Mouse (Mus musculus) lung, adult 2 months (tissue): ENCODE results near the gene Fgf2.

ENCODE experiments used
- CTCF ChIP-seq: fragments of 200-500 bp; IDR thresholded peaks from 2 replicates; pipeline ENCODE4 v1.5.1; 2011; ENCODE audit warnings: mild to moderate bottlenecking, low read length, control low read depth; ENCODE audit not compliant: insufficient read depth
- POLR2A ChIP-seq: fragments of 200-500 bp; IDR thresholded peaks from 2 replicates; pipeline ENCODE4 v1.6.1; 2011; ENCODE audit warnings: low read depth, mild to moderate bottlenecking, control low read depth, low read length, borderline replicate concordance; ENCODE audit errors: extremely low read depth

- TF ChIP-seq CTCF (no peak), POLR2A (no peak)
These were observed 21.5 kb upstream of the Fgf2 start for GRCm38 (mm10) chr3:37326627-37327026.
